Mouse (Mus musculus): ENCODE measurements around the gene Olfr878. TPM values are rescaled to one million over a fixed set of nuclear protein-coding genes. Genes with fewer than 3 reads are reported as not detected.

The Olfr878 gene
- total RNA-seq (2021): not detected
- long read RNA-seq, experiment 1: 0 reads
- long read RNA-seq, experiment 2: 0 reads

- no peak for DNase-seq
Measured at GRCm38 (mm10) chr9:37917540-37917939, at the start of gene Olfr878. Gene Olfr878, plus strand, starts transcription at chr9:37917840.

- no peak for DNase-seq
Measured at GRCm38 (mm10) chr9:37870246-37870645, 47.4 kb upstream of the Olfr878 start.

GRCm38 (mm10) chr9:37871097-37871496, 46.5 kb upstream of the Olfr878 start:
- no peak for DNase-seq

GRCm38 (mm10) chr9:37871536-37871935, 46.1 kb upstream of the Olfr878 start:
- DNase-seq: no peak

GRCm38 (mm10) chr9:37890960-37891359, 26.7 kb upstream of the Olfr878 start:
- no peak for DNase-seq

- DNase-seq: no peak
Measured at GRCm38 (mm10) chr9:37896661-37897060, 21.0 kb upstream of the Olfr878 start, which contains the start of gene Olfr145. Gene Olfr145, plus strand, starts transcription at chr9:37896724.

- no peak for DNase-seq
Measured at GRCm38 (mm10) chr9:37905555-37905954, 12.1 kb upstream of the Olfr878 start.

GRCm38 (mm10) chr9:37918018-37918417, 378 bp downstream of the Olfr878 start:
- no peak for DNase-seq

GRCm38 (mm10) chr9:37924194-37924593, 6.6 kb downstream of the Olfr878 start:
- no peak for DNase-seq

GRCm38 (mm10) chr9:37925445-37925844, 7.8 kb downstream of the Olfr878 start:
- DNase-seq: no peak

GRCm38 (mm10) chr9:37926019-37927013, 8.7 kb downstream of the Olfr878 start:
- DNase-seq: no peak

GRCm38 (mm10) chr9:37932519-37932918, 14.9 kb downstream of the Olfr878 start:
- DNase-seq: no peak

- no peak for DNase-seq
Measured at GRCm38 (mm10) chr9:37934146-37934545, 16.5 kb downstream of the Olfr878 start.

GRCm38 (mm10) chr9:37941167-37941566, 23.5 kb downstream of the Olfr878 start:
- no peak for DNase-seq

Other genes starting within 250 kb of the Olfr878 start
- gene Panx3, start 248.6 kb upstream of the Olfr878 start, total RNA-seq (2021): not detected
- not detected for gene Olfr160, start 201.6 kb upstream of the Olfr878 start, total RNA-seq (2021)
- not detected for gene Olfr874, start 172.7 kb upstream of the Olfr878 start, total RNA-seq (2021)
- not detected for gene Olfr875, start 146.0 kb upstream of the Olfr878 start, total RNA-seq (2021)
- not detected for gene Olfr876, start 114.8 kb upstream of the Olfr878 start, total RNA-seq (2021)
- gene Olfr877, start 63.6 kb upstream of the Olfr878 start, total RNA-seq (2021): not detected
- not detected for gene Olfr145, start 21.1 kb upstream of the Olfr878 start, total RNA-seq (2021)
- not detected for gene Olfr881, start 74.0 kb downstream of the Olfr878 start, total RNA-seq (2021)
- not detected for gene Olfr883, start 108.0 kb downstream of the Olfr878 start, total RNA-seq (2021)
- not detected for gene Olfr884, start 128.7 kb downstream of the Olfr878 start, total RNA-seq (2021)
- not detected for gene Olfr885, start 143.5 kb downstream of the Olfr878 start, total RNA-seq (2021)
- not detected for gene Olfr887, start 166.2 kb downstream of the Olfr878 start, total RNA-seq (2021)
- not detected for gene Olfr888, start 190.3 kb downstream of the Olfr878 start, total RNA-seq (2021)
- gene Olfr889, start 197.4 kb downstream of the Olfr878 start, total RNA-seq (2021): not detected
- not detected for gene Olfr890, start 224.7 kb downstream of the Olfr878 start, total RNA-seq (2021)

All from gastrocnemius, postnatal 25 days (tissue).